Mouse (Mus musculus) kidney, postnatal 4 days (tissue): ENCODE data around the gene Lgals7.
A peak's percentile ranks its signal among the peaks of the same experiment; 100 is the strongest.

Source experiments
- DNase-seq, 2 experiments: peaks; one replicate each; pipeline ENCODE4 v3.0.0; 2021; ENCODE audit warnings: mixed read lengths in 2 of 2

The Lgals7 gene

DNA sequence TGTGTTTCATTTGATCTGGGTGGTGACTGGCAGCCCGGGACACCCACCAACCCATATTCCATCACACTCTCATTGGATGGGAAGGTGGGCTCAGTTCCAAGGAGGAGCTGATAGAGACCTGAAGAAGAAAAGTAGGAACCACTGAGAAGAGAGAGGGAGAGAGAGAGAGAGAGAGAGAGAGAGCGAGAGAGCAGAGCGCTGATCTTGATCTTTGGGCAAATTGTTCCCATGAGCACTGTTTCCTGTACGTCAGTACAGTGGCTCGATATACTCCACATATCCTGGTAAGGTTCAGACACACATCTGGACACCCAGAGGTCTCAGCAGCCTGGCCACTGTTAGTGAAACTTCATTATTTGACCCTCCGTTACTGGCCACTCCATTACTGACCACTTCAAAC, at the start of gene Lgals7:
TSS of gene Lgals7 (plus strand) at position 314 of the 400 bp plus-strand sequence.
- no peak for DNase-seq

DNA sequence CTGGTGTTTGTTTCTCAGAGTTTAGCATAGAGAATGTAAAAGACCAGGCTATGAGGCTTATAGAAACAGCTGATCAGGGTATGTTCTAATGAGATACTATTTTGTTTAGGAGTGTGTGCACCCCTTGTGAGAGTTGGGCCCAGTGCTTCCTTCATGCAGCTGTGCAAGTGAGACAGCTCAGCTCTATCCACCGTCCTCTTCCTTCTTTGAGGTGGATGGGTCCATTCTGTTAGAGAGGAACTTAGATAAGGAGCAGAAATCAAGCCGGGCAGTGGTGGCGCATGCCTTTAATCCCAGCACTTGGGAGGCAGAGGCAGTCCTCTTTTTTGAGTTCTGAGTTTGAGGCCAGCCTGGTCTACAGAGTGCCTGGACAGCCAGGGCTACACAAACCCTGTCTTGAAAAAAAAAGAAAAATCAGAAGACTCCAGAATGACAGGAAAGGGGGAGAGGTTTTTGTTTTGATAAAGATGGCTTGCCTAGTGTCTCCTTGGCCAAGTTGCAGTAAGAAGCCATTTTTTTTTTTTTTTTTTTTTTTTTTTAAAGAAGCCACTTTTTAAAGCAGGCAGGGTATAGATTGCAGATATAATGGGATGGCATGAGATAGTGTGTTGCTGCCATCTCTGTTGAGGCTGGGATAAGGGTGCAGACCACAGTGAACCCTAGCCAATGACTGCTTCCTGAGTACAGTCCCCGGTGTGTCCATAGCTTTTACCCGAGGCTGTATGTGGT, 49.2 kb upstream of the Lgals7 start:
- DNase-seq: no peak

- no peak for DNase-seq
Measured at GRCm38 (mm10) chr7:28815230-28815629, 48.4 kb upstream of the Lgals7 start.

DNA sequence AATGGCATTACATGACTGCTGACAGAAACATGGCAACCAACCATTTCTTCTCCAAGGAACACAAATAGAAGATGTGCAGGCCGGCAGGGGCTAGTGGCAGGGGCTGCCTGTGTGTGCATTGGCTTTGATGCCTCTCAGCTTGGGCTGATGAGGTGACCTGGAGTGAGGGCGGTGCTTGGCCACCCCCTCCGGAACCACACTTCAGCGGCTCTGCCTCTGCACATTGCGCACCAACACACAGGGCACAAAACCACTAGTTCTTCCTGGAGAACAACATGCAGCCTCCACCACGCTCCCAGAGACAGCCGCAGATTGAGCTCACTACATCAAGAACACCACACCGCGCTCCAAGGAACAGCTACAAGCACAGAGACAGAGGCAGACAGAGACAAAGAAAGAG, 47.5 kb upstream of the Lgals7 start:
- no peak for DNase-seq

- DNase-seq: no peak
Measured at GRCm38 (mm10) chr7:28816920-28817319, 46.7 kb upstream of the Lgals7 start.

DNA sequence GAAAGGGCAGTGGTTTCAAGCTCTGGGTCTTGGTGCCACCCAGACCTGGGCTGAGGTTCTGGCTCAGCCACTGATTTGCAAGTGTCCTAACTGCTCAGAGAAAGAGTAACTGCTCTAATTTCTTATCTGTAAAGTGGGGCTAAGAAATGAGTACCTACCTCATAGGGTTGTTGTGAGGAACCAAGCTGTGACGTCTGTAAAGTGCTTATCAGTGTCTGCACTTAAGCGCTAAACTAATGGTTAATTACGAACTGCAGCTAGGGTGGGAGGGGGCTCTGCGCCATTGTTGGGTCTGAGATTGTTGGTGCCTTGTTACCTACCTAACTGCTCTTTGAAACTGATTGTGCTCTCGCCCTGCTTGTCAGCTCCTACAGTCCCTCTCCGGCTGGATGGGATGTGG, 46.1 kb upstream of the Lgals7 start:
- no peak for DNase-seq

DNA sequence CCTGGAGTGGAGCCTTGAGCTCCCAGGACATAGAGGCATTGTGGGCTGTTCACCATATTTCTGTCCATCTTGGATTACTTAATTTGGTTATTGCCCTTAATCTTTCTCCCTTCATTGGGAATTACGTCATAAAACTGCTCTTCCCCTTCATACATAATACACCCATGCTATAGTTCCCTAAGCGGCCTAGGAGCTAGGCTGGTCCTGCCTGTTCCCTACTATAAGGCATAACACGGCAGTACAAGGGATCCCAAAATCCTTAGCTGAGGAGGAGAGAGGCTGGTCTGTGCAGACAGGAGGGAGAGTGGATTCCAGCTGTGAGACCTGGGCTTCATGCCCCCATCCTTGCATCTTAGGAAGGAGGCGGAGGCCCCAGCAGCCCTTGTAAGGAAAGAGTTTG, 45.7 kb upstream of the Lgals7 start:
- DNase-seq: no peak

GRCm38 (mm10) chr7:28818436-28818835, 45.2 kb upstream of the Lgals7 start:
- no peak for DNase-seq

- no peak for DNase-seq
Measured at GRCm38 (mm10) chr7:28818861-28819452, 44.7 kb upstream of the Lgals7 start.

DNA sequence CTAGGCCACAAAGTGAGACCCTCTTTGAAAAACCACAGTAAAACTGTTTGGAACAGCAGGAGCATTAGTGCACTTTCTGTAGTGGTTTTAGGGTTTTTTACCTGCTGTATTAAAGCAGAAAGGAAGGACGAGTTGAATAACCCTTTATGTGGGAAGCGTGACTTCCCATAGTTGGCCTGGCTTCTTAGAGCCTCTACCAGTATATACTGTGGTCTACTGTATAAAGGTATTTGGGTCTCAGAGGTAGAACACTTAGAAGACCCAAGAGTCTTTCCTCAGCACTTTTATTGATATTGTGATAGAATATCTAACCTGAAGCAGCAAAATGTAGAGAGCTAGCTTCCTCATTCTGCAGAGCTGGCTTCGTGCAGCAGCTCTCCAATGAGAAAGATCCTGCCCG, 44.1 kb upstream of the Lgals7 start:
- no peak for DNase-seq

- DNase-seq: peak; percentile 56 to 68
Measured at GRCm38 (mm10) chr7:28820358-28821260, 43.0 kb upstream of the Lgals7 start.

DNA sequence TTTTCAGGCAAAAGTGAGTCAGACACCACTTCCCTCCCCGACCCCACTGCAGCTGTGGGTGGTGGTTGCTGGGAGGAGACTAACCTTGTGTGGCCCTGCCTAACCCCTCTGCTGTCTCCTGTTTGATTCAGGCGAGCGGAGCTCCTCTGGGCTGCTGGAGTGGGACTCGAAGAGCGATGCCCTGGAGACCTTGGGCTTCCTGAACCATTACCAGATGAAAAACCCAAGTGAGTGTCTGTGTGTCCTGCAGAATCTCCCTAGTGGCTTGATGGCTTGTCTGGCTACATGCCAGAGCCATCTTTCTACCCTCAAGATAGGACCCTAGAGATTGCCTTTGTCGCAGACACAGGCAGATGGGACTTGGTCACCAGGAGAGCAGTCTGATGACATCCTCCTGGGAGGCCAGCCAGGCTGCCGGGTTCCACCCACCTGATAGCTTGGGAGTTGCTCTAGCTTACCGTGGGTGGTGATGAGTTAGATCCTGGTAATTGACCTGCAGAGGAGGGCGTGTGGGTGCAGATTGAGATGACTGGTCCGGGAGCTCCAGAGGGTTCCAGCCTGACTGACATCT, 42.3 kb upstream of the Lgals7 start:
- no peak for DNase-seq

- no peak for DNase-seq
Measured at GRCm38 (mm10) chr7:28822556-28822955, 41.1 kb upstream of the Lgals7 start.

DNA sequence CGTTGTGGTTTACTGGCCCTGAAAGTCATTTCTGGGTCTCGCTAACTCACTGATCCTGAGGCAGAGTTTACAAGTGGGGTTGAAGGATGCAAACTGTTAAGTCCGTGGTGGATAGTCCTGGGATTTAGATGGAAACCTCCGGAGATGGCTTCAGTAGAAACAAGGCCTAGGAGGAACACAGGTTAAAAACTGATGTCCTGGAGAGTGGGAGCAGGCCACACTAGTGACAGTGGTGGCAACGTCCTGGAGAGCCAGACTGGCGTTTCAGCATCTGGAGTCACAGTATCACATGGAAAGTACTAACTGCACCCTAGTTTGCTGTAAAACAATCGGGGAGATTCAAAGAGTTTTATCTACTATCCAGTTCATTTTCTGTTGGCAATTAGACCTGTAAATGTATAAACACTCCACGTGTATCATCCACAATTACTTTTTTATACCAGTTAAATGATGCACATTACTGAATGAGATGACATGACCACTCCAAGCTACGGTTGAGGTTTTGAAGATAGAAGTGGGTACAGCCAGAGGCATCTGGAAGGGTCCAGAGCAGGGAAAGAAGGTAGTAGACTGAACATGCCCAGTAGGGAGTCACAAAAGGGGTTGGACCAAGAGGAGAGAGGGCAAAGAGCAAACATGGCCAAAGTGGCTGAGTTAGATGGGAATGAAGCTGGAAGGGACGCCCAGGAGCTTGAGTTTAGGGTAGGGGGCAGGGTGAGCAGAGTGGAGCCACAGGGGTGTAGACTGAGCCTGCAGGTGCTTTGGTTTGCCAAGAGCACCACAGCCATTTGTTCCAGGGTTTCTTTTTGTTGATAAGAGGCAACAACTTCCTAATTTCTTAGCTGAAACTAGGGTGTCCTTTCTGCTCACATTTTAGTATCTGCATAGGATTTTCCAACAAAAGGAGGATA, 40.4 kb upstream of the Lgals7 start:
- no peak for DNase-seq

DNA sequence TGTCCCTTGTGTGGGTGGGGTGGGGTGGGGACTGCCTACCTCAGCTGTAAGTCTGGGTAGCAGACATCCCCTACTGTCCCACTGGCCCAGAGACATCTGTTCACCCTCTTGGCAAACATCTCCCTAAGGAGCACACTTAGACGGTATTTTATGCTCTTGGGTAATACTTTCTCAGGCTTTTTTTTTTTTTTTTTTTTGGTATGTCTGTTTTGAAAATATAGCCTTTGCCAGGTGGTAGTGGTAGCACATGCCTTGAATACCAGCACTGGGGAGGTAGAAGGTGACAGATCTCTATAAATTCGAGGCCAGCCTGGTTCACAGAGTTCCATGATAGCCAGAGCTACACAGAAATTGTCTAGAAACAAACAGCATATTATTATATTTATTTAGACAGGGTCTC, 39.7 kb upstream of the Lgals7 start:
- no peak for DNase-seq

DNA sequence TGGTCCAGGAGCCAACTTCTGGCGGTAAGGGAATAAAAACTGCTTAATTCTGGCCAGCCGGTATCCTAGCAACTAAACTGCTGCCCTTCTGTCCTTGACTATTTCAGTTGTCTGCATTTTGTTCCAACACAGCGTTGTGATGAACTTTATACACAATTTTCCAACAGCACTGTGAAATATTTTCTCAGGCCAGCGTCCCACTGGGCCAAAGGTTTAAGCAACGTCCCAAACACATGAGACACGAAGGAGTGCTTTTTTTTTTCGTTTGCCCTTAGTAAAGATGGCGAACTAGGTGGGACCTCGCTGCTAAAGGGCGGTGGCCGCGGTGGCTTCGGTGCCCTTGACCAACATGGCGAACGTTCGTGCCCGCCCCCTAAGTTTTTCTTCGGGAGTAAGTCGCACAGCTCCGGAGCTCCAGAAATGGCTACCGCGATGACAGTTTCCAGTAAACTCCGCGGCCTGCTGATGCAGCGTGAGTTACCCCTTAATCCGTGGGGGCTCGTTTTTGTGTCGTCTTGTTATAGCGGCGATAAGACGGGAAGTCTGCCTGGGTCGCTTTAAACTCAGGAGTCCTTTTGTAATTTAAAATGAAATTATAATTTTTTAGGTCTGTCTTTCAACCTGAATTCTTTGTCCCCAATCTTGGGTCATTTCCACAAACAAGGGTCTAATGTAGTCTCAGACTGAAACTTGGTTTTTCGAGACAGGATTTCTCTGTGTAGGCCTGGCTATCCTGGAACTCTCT, 38.5 kb upstream of the Lgals7 start, which contains the start of gene Ech1:
TSS of gene Ech1 (plus strand) at position 277 of the 745 bp plus-strand sequence.
- peak; percentile 93 to 95 for DNase-seq

GRCm38 (mm10) chr7:28825686-28826401, 37.8 kb upstream of the Lgals7 start:
- DNase-seq: peak; percentile 48 to 69

DNA sequence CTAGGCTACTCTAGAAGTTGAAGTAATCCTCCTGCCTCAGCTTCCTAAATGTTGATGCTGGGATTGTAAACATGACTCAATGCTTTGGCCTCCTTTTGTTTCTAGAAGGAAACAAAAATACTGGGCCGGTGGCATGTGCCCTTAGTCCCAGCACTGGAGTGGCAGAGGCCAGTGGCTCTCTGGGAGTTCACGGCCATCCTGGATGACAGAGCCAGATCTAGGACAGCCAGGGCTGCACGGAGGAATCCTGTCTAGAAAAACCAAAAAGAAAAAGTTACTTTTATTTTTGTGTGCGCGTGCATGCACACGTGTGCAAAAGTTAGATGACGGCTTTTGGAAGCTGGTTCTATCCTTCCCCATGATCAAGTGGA, 37.3 kb upstream of the Lgals7 start:
- no peak for DNase-seq

GRCm38 (mm10) chr7:28827338-28827737, 36.3 kb upstream of the Lgals7 start:
- DNase-seq: peak in 1 of 2 experiments; percentile 58

GRCm38 (mm10) chr7:28829821-28830220, 33.8 kb upstream of the Lgals7 start:
- DNase-seq: no peak

DNA sequence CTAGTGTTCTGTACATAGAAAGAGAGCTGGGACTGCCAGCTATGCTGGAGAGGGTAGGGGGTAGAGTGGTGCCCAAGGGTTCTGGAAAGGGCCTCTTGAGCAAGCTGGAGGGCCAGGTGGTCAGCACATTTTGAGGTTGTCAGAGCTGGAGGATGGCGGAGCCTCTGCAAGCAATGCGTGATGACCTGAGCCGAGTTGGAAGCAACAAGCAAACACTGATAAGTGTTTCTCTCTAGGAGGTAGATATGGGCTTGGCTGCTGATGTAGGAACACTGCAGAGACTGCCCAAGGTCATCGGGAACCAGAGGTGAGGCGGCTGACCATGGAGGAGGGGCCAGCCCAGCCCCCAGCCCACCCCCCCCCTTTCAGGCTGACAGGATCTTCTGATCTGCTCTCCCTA, 32.7 kb upstream of the Lgals7 start:
- no peak for DNase-seq
